Mouse (Mus musculus): ENCODE data around the gene Limk2. TPM values are rescaled to one million over a fixed set of nuclear protein-coding genes. Genes with fewer than 3 reads are reported as not detected.
A peak's percentile ranks its signal among the peaks of the same experiment; 100 is the strongest.

The Limk2 gene
- total and polyA plus RNA-seq, 2 experiments from 2014 or later = 31.0 to 38.3 TPM

- DNase-seq (ENCODE audit: low spot score) (peak; percentile 77), ATAC-seq (ENCODE audit: insufficient read depth, low read depth) (peak; percentile 73)
- Histone ChIP-seq H3K4me1 (ENCODE audit: control insufficient read depth, insufficient read depth) (peaks cover 41% of the 10 kb centered on the region), H3K9me3 (replicated peaks; ENCODE audit: control insufficient read depth, low read length) (no peaks in the 10 kb centered on the region), H3K27me3 (ENCODE audit: control insufficient read depth, insufficient read depth, low read length) (no peaks in the 10 kb centered on the region), H3K4me3 (ENCODE audit: low read depth, low read length) (no peak overlapping the region), H3K36me3 (replicated peaks; ENCODE audit: control insufficient read depth, insufficient read depth, low read length) (peaks cover 38% of the 10 kb centered on the region), H3K4me2 (ENCODE audit: low read depth, low read length) (no peak overlapping the region), H3K27ac (ENCODE audit: low read depth) (peak overlapping the region; percentile 71), H3K9ac (replicated peaks; ENCODE audit: low read depth, low read length) (peak overlapping the region; percentile 24; the same call in 1 of the 2 replicates)
- 14% methylated on average over 12 of the region's 12 CpGs for WGBS
- TF ChIP-seq EP300 (IDR thresholded peaks at IDR 0.05; ENCODE audit: low read depth) (no peak), CTCF (IDR thresholded peaks at IDR 0.05; ENCODE audit: low read depth) (no peak)
These were observed 71.6 kb downstream of the Limk2 start for GRCm38 (mm10) chr11:3337173-3337955.

- Histone ChIP-seq H3K4me2 (ENCODE audit: low read depth, low read length) (no peak overlapping the region), H3K4me1 (ENCODE audit: control insufficient read depth, insufficient read depth) (peaks cover 46% of the 10 kb centered on the region), H3K27ac (ENCODE audit: low read depth) (peak overlapping the region; percentile 71), H3K9me3 (replicated peaks; ENCODE audit: control insufficient read depth, low read length) (no peaks in the 10 kb centered on the region), H3K36me3 (replicated peaks; ENCODE audit: control insufficient read depth, insufficient read depth, low read length) (peaks cover 31% of the 10 kb centered on the region), H3K4me3 (ENCODE audit: low read depth, low read length) (no peak overlapping the region), H3K9ac (replicated peaks; ENCODE audit: low read depth, low read length) (no peak overlapping the region), H3K27me3 (ENCODE audit: control insufficient read depth, insufficient read depth, low read length) (no peaks in the 10 kb centered on the region)
- no peak for ATAC-seq (ENCODE audit: insufficient read depth, low read depth)
- 69% methylated on average over 3 of the region's 3 CpGs for WGBS
- TF ChIP-seq CTCF (IDR thresholded peaks at IDR 0.05; ENCODE audit: low read depth) = no peak
- TF ChIP-seq EP300 (IDR thresholded peaks at IDR 0.05; ENCODE audit: low read depth) = no peak
- DNase-seq (ENCODE audit: low spot score) = no peak
These were observed 72.4 kb downstream of the Limk2 start for GRCm38 (mm10) chr11:3336602-3337001.

GRCm38 (mm10) chr11:3335651-3336216 lies 73.3 kb downstream of the Limk2 start:
- peaks cover 25% of the 10 kb centered on the region for H3K36me3 ChIP-seq (replicated peaks; ENCODE audit: control insufficient read depth, insufficient read depth, low read length)
- TF ChIP-seq EP300 (IDR thresholded peaks at IDR 0.05; ENCODE audit: low read depth) (peak; percentile 71; the same call in 1 of the 2 replicates), CTCF (IDR thresholded peaks at IDR 0.05; ENCODE audit: low read depth) (no peak)
- H3K4me2 ChIP-seq (ENCODE audit: low read depth, low read length) = peak overlapping the region; percentile 35
- H3K9me3 ChIP-seq (replicated peaks; ENCODE audit: control insufficient read depth, low read length) = no peaks in the 10 kb centered on the region
- H3K4me1 ChIP-seq (ENCODE audit: control insufficient read depth, insufficient read depth) = peaks cover 46% of the 10 kb centered on the region
- DNase-seq (ENCODE audit: low spot score) (peak; percentile 52), ATAC-seq (ENCODE audit: insufficient read depth, low read depth) (no peak)
- H3K27me3 ChIP-seq (ENCODE audit: control insufficient read depth, insufficient read depth, low read length) = no peaks in the 10 kb centered on the region
- H3K9ac ChIP-seq (replicated peaks; ENCODE audit: low read depth, low read length) = no peak overlapping the region
- H3K27ac ChIP-seq (ENCODE audit: low read depth) = peak overlapping the region; percentile 71
- 15% methylated on average over 11 of the region's 11 CpGs for WGBS
- H3K4me3 ChIP-seq (ENCODE audit: low read depth, low read length) = no peak overlapping the region

GRCm38 (mm10) chr11:3334711-3335316 lies 74.2 kb downstream of the Limk2 start:
- H3K9me3 ChIP-seq (replicated peaks; ENCODE audit: control insufficient read depth, low read length) = no peaks in the 10 kb centered on the region
- H3K4me2 ChIP-seq (ENCODE audit: low read depth, low read length) = peak overlapping the region; percentile 35; the same call in 1 of the 2 replicates
- no peak overlapping the region for H3K4me3 ChIP-seq (ENCODE audit: low read depth, low read length)
- DNase-seq (ENCODE audit: low spot score) (no peak), ATAC-seq (ENCODE audit: insufficient read depth, low read depth) (no peak)
- peaks cover 47% of the 10 kb centered on the region for H3K4me1 ChIP-seq (ENCODE audit: control insufficient read depth, insufficient read depth)
- H3K9ac ChIP-seq (replicated peaks; ENCODE audit: low read depth, low read length) = no peak overlapping the region; the same call in 1 of the 2 replicates
- H3K36me3 ChIP-seq (replicated peaks; ENCODE audit: control insufficient read depth, insufficient read depth, low read length) = peaks cover 25% of the 10 kb centered on the region
- H3K27ac ChIP-seq (ENCODE audit: low read depth) = peak overlapping the region; percentile 71; the same call in 1 of the 2 replicates
- WGBS = 45% methylated on average over 9 of the region's 9 CpGs
- TF ChIP-seq CTCF (IDR thresholded peaks at IDR 0.05; ENCODE audit: low read depth) = no peak
- TF ChIP-seq EP300 (IDR thresholded peaks at IDR 0.05; ENCODE audit: low read depth) = no peak
- no peaks in the 10 kb centered on the region for H3K27me3 ChIP-seq (ENCODE audit: control insufficient read depth, insufficient read depth, low read length)

GRCm38 (mm10) chr11:3334141-3334710 lies 74.8 kb downstream of the Limk2 start:
- DNase-seq (ENCODE audit: low spot score) (no peak), ATAC-seq (ENCODE audit: insufficient read depth, low read depth) (no peak)
- no peak for TF ChIP-seq CTCF (IDR thresholded peaks at IDR 0.05; ENCODE audit: low read depth)
- no peak for TF ChIP-seq EP300 (IDR thresholded peaks at IDR 0.05; ENCODE audit: low read depth)
- Histone ChIP-seq H3K4me3 (ENCODE audit: low read depth, low read length) (no peak overlapping the region), H3K4me2 (ENCODE audit: low read depth, low read length) (no peak overlapping the region), H3K36me3 (replicated peaks; ENCODE audit: control insufficient read depth, insufficient read depth, low read length) (peaks cover 25% of the 10 kb centered on the region), H3K27ac (ENCODE audit: low read depth) (no peak overlapping the region), H3K9ac (replicated peaks; ENCODE audit: low read depth, low read length) (no peak overlapping the region; the same call in 1 of the 2 replicates), H3K9me3 (replicated peaks; ENCODE audit: control insufficient read depth, low read length) (no peaks in the 10 kb centered on the region), H3K4me1 (ENCODE audit: control insufficient read depth, insufficient read depth) (peaks cover 53% of the 10 kb centered on the region), H3K27me3 (ENCODE audit: control insufficient read depth, insufficient read depth, low read length) (no peaks in the 10 kb centered on the region)
- 87% methylated on average over 11 of the region's 11 CpGs for WGBS

All from heart, postnatal 0 days (tissue).